Mouse (Mus musculus) ES-Bruce4 (cell line): Measurements from ENCODE around the gene Mark1. TPM values are rescaled to one million over a fixed set of nuclear protein-coding genes. Genes with fewer than 3 reads are reported as not detected.

Source experiments
- H3K27ac ChIP-seq: 2 replicates; pipeline ENCODE4 v1.5.1; 2012; ENCODE audit warnings: low read length, inconsistent platforms; ENCODE audit not compliant: insufficient read depth
- H3K27me3 ChIP-seq: 2 replicates; pipeline ENCODE4 v1.6.1; 2012; ENCODE audit warnings: mild to moderate bottlenecking, low read length, inconsistent platforms; ENCODE audit not compliant: control insufficient read depth, poor library complexity, insufficient read depth, severe bottlenecking
- H3K36me3 ChIP-seq: 2 replicates; pipeline ENCODE4 v1.6.1; 2012; ENCODE audit warnings: inconsistent platforms, mild to moderate bottlenecking, low read length, moderate library complexity; ENCODE audit not compliant: control insufficient read depth, poor library complexity, insufficient read depth, severe bottlenecking
- H3K4me1 ChIP-seq: one replicate; pipeline ENCODE4 v1.8.1; 2011; ENCODE audit warnings: low read length; ENCODE audit not compliant: control insufficient read depth, insufficient read depth
- H3K4me3 ChIP-seq: 2 replicates; pipeline ENCODE4 v1.5.1; 2011; ENCODE audit warnings: low read depth, mild to moderate bottlenecking, low read length
- H3K9ac ChIP-seq: 2 replicates; pipeline ENCODE4 v1.6.1; 2012; ENCODE audit warnings: low read depth, mild to moderate bottlenecking, inconsistent platforms; ENCODE audit not compliant: poor library complexity, severe bottlenecking
- H3K9me3 ChIP-seq: replicated peaks from 2 replicates; pipeline ENCODE4 v1.6.1; 2012; ENCODE audit warnings: mild to moderate bottlenecking, low read length, inconsistent platforms; ENCODE audit not compliant: control insufficient read depth, poor library complexity, insufficient read depth, severe bottlenecking
- CTCF ChIP-seq: IDR thresholded peaks from one replicate; pipeline ENCODE4 v1.8.1; 2011; ENCODE audit warnings: low read depth, low read length
- EP300 ChIP-seq: IDR thresholded peaks from 2 replicates; pipeline ENCODE4 v1.6.1; 2011; ENCODE audit warnings: low read depth, low read length; ENCODE audit not compliant: insufficient read depth
- POLR2A ChIP-seq: IDR thresholded peaks from one replicate; pipeline ENCODE4 v1.8.1; 2011; ENCODE audit warnings: low read length; ENCODE audit not compliant: insufficient read depth
- polyA plus RNA-seq: library from polyadenylated mRNA; stranded (reverse); fragments of >200 nt; gene quantifications from 2 replicates; pipeline ENCODE4 v1.2.4, GENCODE M21; 2011; ENCODE audit warnings: low read depth; ENCODE audit not compliant: missing spikeins, insufficient read depth, insufficient read length

Mark1 gene
- polyA plus RNA-seq, 1 experiment = 12.7 TPM

GRCm38 (mm10) chr1:184911861-184912260, 87.5 kb downstream of the Mark1 start:
- H3K4me1 ChIP-seq = no peaks in the 10 kb centered on the region
- TF ChIP-seq CTCF (no peak), POLR2A (no peak), EP300 (no peak)
- no peak overlapping the region for H3K4me3 ChIP-seq
- no peaks in the 10 kb centered on the region for H3K9me3 ChIP-seq
- no peak overlapping the region for H3K27ac ChIP-seq
- H3K9ac ChIP-seq = no peak overlapping the region
- no peaks in the 10 kb centered on the region for H3K36me3 ChIP-seq
- H3K27me3 ChIP-seq = no peaks in the 10 kb centered on the region

- no peak overlapping the region for H3K27ac ChIP-seq
- no peaks in the 10 kb centered on the region for H3K36me3 ChIP-seq
- no peak overlapping the region for H3K9ac ChIP-seq
- TF ChIP-seq EP300 (no peak), POLR2A (no peak), CTCF (no peak)
- H3K4me1 ChIP-seq = no peaks in the 10 kb centered on the region
- no peaks in the 10 kb centered on the region for H3K27me3 ChIP-seq
- H3K9me3 ChIP-seq = no peaks in the 10 kb centered on the region
- no peak overlapping the region for H3K4me3 ChIP-seq
Observed at GRCm38 (mm10) chr1:184908558-184908957, 90.8 kb downstream of the Mark1 start.

GRCm38 (mm10) chr1:184905904-184906745, 93.2 kb downstream of the Mark1 start:
- no peak overlapping the region for H3K27ac ChIP-seq
- TF ChIP-seq EP300 (no peak), CTCF (no peak)

DNA sequence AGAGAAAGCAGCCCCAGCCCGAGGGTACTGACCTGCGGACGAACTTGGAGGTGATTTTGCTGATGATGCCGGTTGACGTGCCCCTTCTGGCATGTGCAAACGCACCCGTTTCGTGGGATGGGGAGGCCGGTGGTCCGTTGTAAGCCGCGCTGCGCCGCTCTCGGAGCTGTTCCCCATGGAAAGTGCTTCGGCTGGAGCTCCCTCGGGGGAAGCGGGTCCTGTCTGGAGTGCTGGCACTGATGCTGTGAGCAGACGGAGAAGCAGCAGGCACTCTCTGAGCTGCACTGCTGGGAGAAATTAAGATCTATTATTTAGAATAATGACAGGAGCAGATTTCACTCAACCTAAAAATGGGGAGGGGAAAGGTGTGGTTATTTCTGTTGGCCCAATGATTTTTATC, 94.0 kb downstream of the Mark1 start:
- Histone ChIP-seq H3K36me3 (no peaks in the 10 kb centered on the region), H3K4me3 (no peak overlapping the region), H3K27me3 (no peaks in the 10 kb centered on the region), H3K9me3 (no peaks in the 10 kb centered on the region), H3K4me1 (no peaks in the 10 kb centered on the region), H3K9ac (no peak overlapping the region), H3K27ac (no peak overlapping the region)
- TF ChIP-seq EP300 = no peak
- no peak for TF ChIP-seq CTCF
- no peak for TF ChIP-seq POLR2A

More at GRCm38 (mm10) chr1:184905904-184906745, 93.2 kb downstream of the Mark1 start:
- Histone ChIP-seq H3K36me3 (no peaks in the 10 kb centered on the region), H3K9ac (no peak overlapping the region), H3K4me1 (no peaks in the 10 kb centered on the region), H3K9me3 (no peaks in the 10 kb centered on the region), H3K4me3 (no peak overlapping the region), H3K27me3 (no peaks in the 10 kb centered on the region)

GRCm38 (mm10) chr1:184903697-184904096, 95.7 kb downstream of the Mark1 start:
- Histone ChIP-seq H3K4me3 (no peak overlapping the region), H3K27ac (no peak overlapping the region), H3K36me3 (no peaks in the 10 kb centered on the region), H3K4me1 (no peaks in the 10 kb centered on the region), H3K27me3 (no peaks in the 10 kb centered on the region), H3K9ac (no peak overlapping the region), H3K9me3 (no peaks in the 10 kb centered on the region)
- no peak for TF ChIP-seq EP300

DNA sequence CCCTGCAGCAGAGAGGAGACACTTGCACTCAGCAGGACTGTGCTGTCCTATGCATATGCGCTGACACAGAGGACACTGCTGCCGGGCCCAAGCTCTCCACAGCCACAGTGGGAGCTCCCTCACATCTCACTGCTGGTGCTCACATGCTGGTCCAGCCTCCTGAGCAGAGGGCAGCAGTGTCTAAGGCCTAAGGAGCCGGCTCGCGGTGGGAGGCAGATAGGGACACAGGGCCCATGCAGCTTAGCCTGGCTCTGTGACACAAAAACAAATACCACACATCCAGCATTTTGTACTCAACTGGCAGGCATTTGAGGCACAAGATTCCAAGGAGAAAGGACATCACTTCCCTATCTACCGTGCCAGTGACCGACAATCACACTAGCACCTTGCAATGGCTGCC, 96.5 kb downstream of the Mark1 start:
- no peaks in the 10 kb centered on the region for H3K36me3 ChIP-seq
- H3K27ac ChIP-seq = no peak overlapping the region

More for the DNA sequence above, 96.5 kb downstream of the Mark1 start:
- no peak overlapping the region for H3K4me3 ChIP-seq
- no peaks in the 10 kb centered on the region for H3K9me3 ChIP-seq
- no peak overlapping the region for H3K9ac ChIP-seq
- no peaks in the 10 kb centered on the region for H3K4me1 ChIP-seq
- TF ChIP-seq CTCF (no peak), EP300 (no peak), POLR2A (no peak)
- H3K27me3 ChIP-seq = no peaks in the 10 kb centered on the region
